Comparison of ENCODE assay signal across 26 mouse cellular contexts in the genomic region with DNA sequence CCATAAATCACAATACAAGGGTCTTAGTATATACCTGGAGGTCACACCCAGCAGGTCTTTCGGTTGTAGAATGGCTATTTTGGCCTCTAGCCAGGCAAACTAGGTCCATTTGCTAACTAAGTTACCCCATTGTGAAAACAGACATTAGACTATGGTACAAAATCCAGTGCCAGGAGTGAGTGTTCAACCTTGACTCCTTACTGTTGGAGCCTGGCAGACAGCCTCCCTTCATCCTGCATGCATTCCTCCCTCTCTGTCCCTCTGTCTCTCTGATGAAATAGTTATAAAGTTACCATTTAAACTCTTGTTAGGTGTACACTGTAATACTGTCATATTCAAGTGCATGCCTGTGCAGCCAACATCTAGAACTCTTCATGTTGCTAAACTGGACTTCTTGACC.
DNase-seq lines count a peak whose midpoint lies in the region; ATAC-seq and TF ChIP-seq lines count a peak whose summit lies in the region.
"Had no signal": no experiment of that assay in that cellular context is flagged by ENCODE, and none has a peak within 500 bp of the region (broad histone marks: within the 10 kb centered on the region; RNA-seq: fewer than 3 reads in every experiment).

No protein-coding gene starts in this region.

- no peaks in the 10 kb centered on the region for H3K9me3 ChIP-seq in kidney, embryonic 14.5 days (ENCODE audit: control insufficient read depth, low read length)
- H3K9me3 ChIP-seq in kidney, postnatal 0 days (replicated peaks; ENCODE audit: low read length): no peaks in the 10 kb centered on the region
- H3K9me3 ChIP-seq: embryonic facial prominence, embryonic 12.5 days; embryonic facial prominence, embryonic 15.5 days; forebrain, embryonic 12.5 days; heart, embryonic 10.5 days; heart, embryonic 13.5 days; hindbrain, embryonic 12.5 days; hindbrain, embryonic 15.5 days had no signal

- no peak for ATAC-seq in kidney, embryonic 14.5 days (ENCODE audit: low FRiP score, low TSS enrichment)
- ATAC-seq in kidney, postnatal 0 days (replicated peaks; ENCODE audit: low FRiP score, low read depth): no peak
- no peak for ATAC-seq in activated CD4-positive, CD25-positive, alpha-beta regulatory T cell, adult 4 months
- ATAC-seq: forebrain, embryonic 16.5 days had no signal

- H3K27ac ChIP-seq in kidney, embryonic 14.5 days (ENCODE audit: low read depth, low read length): no peak overlapping the region
- H3K27ac ChIP-seq in kidney, postnatal 0 days: no peak overlapping the region
- H3K27ac ChIP-seq: embryonic facial prominence, embryonic 12.5 days; embryonic facial prominence, embryonic 15.5 days; forebrain, embryonic 12.5 days; heart, adult 2 months; heart, embryonic 10.5 days; heart, embryonic 13.5 days; hindbrain, embryonic 12.5 days; hindbrain, embryonic 15.5 days had no signal

- H3K27me3 ChIP-seq in kidney, embryonic 14.5 days (ENCODE audit: control insufficient read depth, insufficient read depth, low read length): no peaks in the 10 kb centered on the region
- no peaks in the 10 kb centered on the region for H3K27me3 ChIP-seq in kidney, postnatal 0 days (ENCODE audit: insufficient read depth, low read length)
- H3K27me3 ChIP-seq: embryonic facial prominence, embryonic 12.5 days; embryonic facial prominence, embryonic 15.5 days; forebrain, embryonic 12.5 days; heart, embryonic 13.5 days; hindbrain, embryonic 12.5 days; hindbrain, embryonic 15.5 days had no signal

- DNase-seq in kidney, adult 11 months: peak; percentile 60
- peak; percentile 26 to 66 for DNase-seq in kidney, adult 8-10 months
- no peak for DNase-seq in kidney, postnatal 4 days
- peak; percentile 7 for DNase-seq in kidney, postnatal 0 days (ENCODE audit: low spot score)
- DNase-seq in kidney, postnatal 36 days: peak; percentile 36 to 49
- DNase-seq in spleen, adult 18-20 months: no peak
- DNase-seq: adrenal gland, adult 2 months; adrenal gland, postnatal 14 days; cerebellum, adult 11 months; cerebellum, adult 2 months; cerebellum, adult 9-11 months; cerebellum, postnatal 25 days; gastrocnemius, postnatal 10 days; gastrocnemius, postnatal 36 days; heart, adult 2 months; heart, postnatal 14 days had no signal

- no peaks in the 10 kb centered on the region for H3K36me3 ChIP-seq in kidney, embryonic 14.5 days (ENCODE audit: control insufficient read depth, insufficient read depth, low read length)
- no peaks in the 10 kb centered on the region for H3K36me3 ChIP-seq in kidney, postnatal 0 days (ENCODE audit: insufficient read depth, low read length)
- H3K36me3 ChIP-seq: embryonic facial prominence, embryonic 12.5 days; embryonic facial prominence, embryonic 15.5 days; forebrain, embryonic 12.5 days; heart, embryonic 10.5 days; heart, embryonic 13.5 days; hindbrain, embryonic 12.5 days; hindbrain, embryonic 15.5 days had no signal

- no peak overlapping the region for H3K4me3 ChIP-seq in kidney, embryonic 14.5 days (ENCODE audit: low read length)
- no peak overlapping the region for H3K4me3 ChIP-seq in kidney, postnatal 0 days (replicated peaks; ENCODE audit: low read depth, low read length)
- H3K4me3 ChIP-seq: embryonic facial prominence, embryonic 12.5 days; embryonic facial prominence, embryonic 15.5 days; forebrain, embryonic 12.5 days; heart, adult 2 months; heart, embryonic 10.5 days; heart, embryonic 13.5 days; hindbrain, embryonic 12.5 days; hindbrain, embryonic 15.5 days had no signal

- no peaks in the 10 kb centered on the region for H3K4me1 ChIP-seq in kidney, embryonic 14.5 days (ENCODE audit: control insufficient read depth, insufficient read depth, low read length)
- no peaks in the 10 kb centered on the region for H3K4me1 ChIP-seq in kidney, postnatal 0 days (replicated peaks; ENCODE audit: insufficient read depth, low read length)
- H3K4me1 ChIP-seq: embryonic facial prominence, embryonic 12.5 days; embryonic facial prominence, embryonic 15.5 days; forebrain, embryonic 12.5 days; heart, embryonic 10.5 days; heart, embryonic 13.5 days; hindbrain, embryonic 12.5 days; hindbrain, embryonic 15.5 days had no signal

- H3K4me2 ChIP-seq in kidney, embryonic 14.5 days (replicated peaks; ENCODE audit: low read depth, low read length): no peak overlapping the region
- H3K4me2 ChIP-seq in kidney, postnatal 0 days (ENCODE audit: low read length): no peak overlapping the region
- H3K4me2 ChIP-seq: embryonic facial prominence, embryonic 12.5 days; embryonic facial prominence, embryonic 15.5 days; forebrain, embryonic 12.5 days; heart, embryonic 13.5 days; hindbrain, embryonic 12.5 days; hindbrain, embryonic 15.5 days had no signal

- WGBS in kidney, embryonic 14.5 days: 52% methylated on average over 1 of the region's 1 CpGs
- WGBS in kidney, postnatal 0 days: 36% methylated on average over 1 of the region's 1 CpGs

- no peak overlapping the region for H3K9ac ChIP-seq in kidney, embryonic 14.5 days (ENCODE audit: low read depth, low read length)
- H3K9ac ChIP-seq in kidney, postnatal 0 days (ENCODE audit: low read depth, low read length): no peak overlapping the region
- H3K9ac ChIP-seq: embryonic facial prominence, embryonic 12.5 days; embryonic facial prominence, embryonic 15.5 days; forebrain, embryonic 12.5 days; heart, embryonic 13.5 days; hindbrain, embryonic 12.5 days; hindbrain, embryonic 15.5 days had no signal

- no peak for TF ChIP-seq CTCF in kidney, postnatal 0 days (IDR thresholded peaks at IDR 0.05; ENCODE audit: low read depth)

Comparison
In these comparisons a context has a peak if more than half of its experiments do, and no peak if none do; other contexts are left out.
1. DNase-seq: peak in kidney, adult 11 months (single experiment), kidney, adult 8-10 months (2 of 2), kidney, postnatal 0 days (single experiment) and kidney, postnatal 36 days (2 of 2); none in kidney, postnatal 4 days (0 of 2) and spleen, adult 18-20 months (0 of 2).